Comparison of ENCODE assay signal across 19 mouse cellular contexts in the genomic region with DNA sequence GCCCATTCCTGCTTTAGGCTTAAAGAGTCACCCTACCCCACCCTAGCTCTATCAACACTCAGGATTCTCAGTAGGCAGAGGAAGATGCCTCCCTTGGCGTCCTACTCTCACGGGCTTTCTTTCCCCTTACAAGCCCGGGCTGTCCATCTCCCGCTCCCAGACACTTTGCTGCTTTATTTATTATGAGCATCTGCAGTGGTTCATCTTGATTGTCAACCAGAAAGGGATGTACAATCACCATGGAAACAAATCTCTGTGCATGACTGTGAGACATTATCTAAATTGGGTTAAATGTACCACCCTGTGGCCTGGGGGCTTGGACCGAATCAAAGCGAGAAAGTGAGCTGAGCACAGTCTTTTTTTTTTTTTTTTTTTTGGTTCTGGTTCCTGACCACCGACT.
A peak's percentile ranks its signal among the peaks of the same experiment; 100 is the strongest.
DNase-seq lines count a peak whose midpoint lies in the region; ATAC-seq lines count a peak whose summit lies in the region.
"Had no signal": no experiment of that assay in that cellular context is flagged by ENCODE, and none has a peak within 500 bp of the region (broad histone marks: within the 10 kb centered on the region; RNA-seq: fewer than 3 reads in every experiment).

No protein-coding gene starts in this region.

- no peak overlapping the region for H3K9ac ChIP-seq in hindbrain, embryonic 13.5 days
- H3K9ac ChIP-seq in midbrain, embryonic 11.5 days (ENCODE audit: low read length): no peak overlapping the region
- no peak overlapping the region for H3K9ac ChIP-seq in neural tube, embryonic 13.5 days
- H3K9ac ChIP-seq: embryonic facial prominence, embryonic 13.5 days; kidney, embryonic 15.5 days; limb, embryonic 12.5 days; liver, embryonic 12.5 days had no signal

- DNase-seq in left cerebral cortex, postnatal 4 days: peak; percentile 28
- no peak for DNase-seq in left cerebral cortex, adult 11 months (ENCODE audit: low spot score)
- DNase-seq in midbrain, embryonic 11.5 days (ENCODE audit: low spot score, missing footprints): peak; percentile 84
- no peak for DNase-seq in B cell, adult 2 months
- DNase-seq in kidney, postnatal 25 days: no peak
- DNase-seq: adrenal gland, postnatal 10 days; cerebellum, adult 11-12 months; gastrocnemius, adult 2 months; heart, postnatal 4 days; lung, adult 2 months; thymus, postnatal 4 days had no signal

- WGBS in hindbrain, embryonic 13.5 days: 4% methylated on average over 7 of the region's 7 CpGs
- 4% methylated on average over 7 of the region's 7 CpGs for WGBS in midbrain, embryonic 11.5 days
- WGBS in neural tube, embryonic 13.5 days: 10% methylated on average over 7 of the region's 7 CpGs

- no peaks in the 10 kb centered on the region for H3K27me3 ChIP-seq in hindbrain, embryonic 13.5 days
- no peaks in the 10 kb centered on the region for H3K27me3 ChIP-seq in midbrain, embryonic 11.5 days (ENCODE audit: control insufficient read depth, insufficient read depth, low read length)
- H3K27me3 ChIP-seq in neural tube, embryonic 13.5 days: no peaks in the 10 kb centered on the region
- H3K27me3 ChIP-seq: embryonic facial prominence, embryonic 13.5 days; kidney, embryonic 15.5 days; limb, embryonic 12.5 days; liver, embryonic 12.5 days; megakaryocyte, embryonic 14.5 days had no signal

- peak; percentile 64; the same call in 1 of the 2 replicates for ATAC-seq in hindbrain, embryonic 13.5 days (ENCODE audit: low FRiP score)
- ATAC-seq in midbrain, embryonic 11.5 days (ENCODE audit: low FRiP score): peak; percentile 27; the same call in 1 of the 2 replicates
- 0 out of 2 replicates have a peak, but pooled peaks have one; percentile 34 for ATAC-seq in neural tube, embryonic 13.5 days (ENCODE audit: low read depth)
- ATAC-seq: intestine, embryonic 16.5 days; liver, embryonic 12.5 days had no signal

- H3K4me3 ChIP-seq in hindbrain, embryonic 13.5 days: no peak overlapping the region
- no peak overlapping the region for H3K4me3 ChIP-seq in midbrain, embryonic 11.5 days (ENCODE audit: low read depth, low read length)
- H3K4me3 ChIP-seq in neural tube, embryonic 13.5 days: no peak overlapping the region
- H3K4me3 ChIP-seq: embryonic facial prominence, embryonic 13.5 days; gastrocnemius, adult 2 months; kidney, embryonic 15.5 days; limb, embryonic 12.5 days; liver, embryonic 12.5 days; megakaryocyte, embryonic 14.5 days had no signal

- H3K4me1 ChIP-seq in hindbrain, embryonic 13.5 days (replicated peaks): peaks cover 39% of the 10 kb centered on the region
- peaks cover 9% of the 10 kb centered on the region; the same call in 1 of the 2 replicates for H3K4me1 ChIP-seq in midbrain, embryonic 11.5 days (ENCODE audit: control insufficient read depth, insufficient read depth, low read length)
- peaks cover 39% of the 10 kb centered on the region for H3K4me1 ChIP-seq in neural tube, embryonic 13.5 days (replicated peaks)
- H3K4me1 ChIP-seq: liver, embryonic 12.5 days; megakaryocyte, embryonic 14.5 days had no signal

- no peaks in the 10 kb centered on the region for H3K36me3 ChIP-seq in hindbrain, embryonic 13.5 days
- no peaks in the 10 kb centered on the region for H3K36me3 ChIP-seq in midbrain, embryonic 11.5 days (ENCODE audit: control insufficient read depth, insufficient read depth, low read length)
- H3K36me3 ChIP-seq in neural tube, embryonic 13.5 days: no peaks in the 10 kb centered on the region
- H3K36me3 ChIP-seq: embryonic facial prominence, embryonic 13.5 days; kidney, embryonic 15.5 days; limb, embryonic 12.5 days; liver, embryonic 12.5 days had no signal

- H3K27ac ChIP-seq in hindbrain, embryonic 13.5 days: peak overlapping the region; percentile 75
- H3K27ac ChIP-seq in midbrain, embryonic 11.5 days (ENCODE audit: low read depth, low read length): no peak overlapping the region
- H3K27ac ChIP-seq in neural tube, embryonic 13.5 days (replicated peaks): peak overlapping the region; percentile 46; the same call in 1 of the 2 replicates
- H3K27ac ChIP-seq: embryonic facial prominence, embryonic 13.5 days; gastrocnemius, adult 2 months; kidney, embryonic 15.5 days; limb, embryonic 12.5 days; liver, embryonic 12.5 days had no signal

- 0 out of 2 replicates have a peak overlapping the region, but pooled peaks have one; percentile 4 for H3K4me2 ChIP-seq in hindbrain, embryonic 13.5 days
- no peak overlapping the region for H3K4me2 ChIP-seq in midbrain, embryonic 11.5 days
- 0 out of 2 replicates have a peak overlapping the region, but pooled peaks have one; percentile 4 for H3K4me2 ChIP-seq in neural tube, embryonic 13.5 days
- H3K4me2 ChIP-seq: embryonic facial prominence, embryonic 13.5 days; kidney, embryonic 15.5 days; limb, embryonic 12.5 days; liver, embryonic 12.5 days had no signal

- intact Hi-C loops in left cerebral cortex, postnatal 4 days (cut with DNase I): no loop called here

- no peaks in the 10 kb centered on the region for H3K9me3 ChIP-seq in hindbrain, embryonic 13.5 days
- no peaks in the 10 kb centered on the region for H3K9me3 ChIP-seq in midbrain, embryonic 11.5 days (ENCODE audit: control insufficient read depth, low read length)
- no peaks in the 10 kb centered on the region for H3K9me3 ChIP-seq in neural tube, embryonic 13.5 days
- H3K9me3 ChIP-seq: embryonic facial prominence, embryonic 13.5 days; kidney, embryonic 15.5 days; limb, embryonic 12.5 days; liver, embryonic 12.5 days had no signal

Comparison
In these comparisons a context has a peak if more than half of its experiments do, and no peak if none do; other contexts are left out.
1. DNase-seq: peak in left cerebral cortex, postnatal 4 days (single experiment) and midbrain, embryonic 11.5 days (single experiment); none in left cerebral cortex, adult 11 months (single experiment), B cell, adult 2 months (0 of 2) and kidney, postnatal 25 days (0 of 2).
2. Peak in every context shown above with its lines, with median percentiles within 50 percentile points of each other: ATAC-seq.